Mouse (Mus musculus): ENCODE measurements around the gene Acads.
"Not testable (repeated sequence)": the region's sequence is repeated elsewhere in the genome, so short reads cannot be mapped to it uniquely, and the experiment has no call there.

- TF ChIP-seq MEF2A (IDR thresholded peaks at IDR 0.05; ENCODE audit: extremely low read depth, insufficient replicate concordance, low read depth, low read length, poor library complexity, severe bottlenecking); UBTF (IDR thresholded peaks at IDR 0.05; ENCODE audit: borderline replicate concordance, insufficient read depth, low read depth, low read length); JUND (IDR thresholded peaks at IDR 0.05; ENCODE audit: low read depth, low read length); POLR2A (IDR thresholded peaks at IDR 0.05; ENCODE audit: control insufficient read depth in 1 of 2, insufficient read depth in 1 of 2, low read depth in 1 of 2, low read length in 2 of 2, poor library complexity in 1 of 2); USF2 (IDR thresholded peaks at IDR 0.05; ENCODE audit: borderline replicate concordance in 1 of 2, insufficient read depth in 1 of 2, low read depth in 1 of 2, low read length in 2 of 2): not testable (repeated sequence)
These were observed 15.9 kb downstream of the Acads start for GRCm38 (mm10) chr5:115103253-115103652.
